Mouse (Mus musculus) lung, postnatal 0 days (tissue): ENCODE measurements around the gene Ddhd1.

Experiments used
- CTCF ChIP-seq: IDR thresholded peaks from 2 replicates; pipeline ENCODE4 v1.5.1; 2016; ENCODE audit warnings: antibody characterized with exemption, mild to moderate bottlenecking
- EP300 ChIP-seq: IDR thresholded peaks from 2 replicates; pipeline ENCODE4 v1.6.1; 2016; ENCODE audit warnings: antibody characterized with exemption, mild to moderate bottlenecking, control low read depth

DNA sequence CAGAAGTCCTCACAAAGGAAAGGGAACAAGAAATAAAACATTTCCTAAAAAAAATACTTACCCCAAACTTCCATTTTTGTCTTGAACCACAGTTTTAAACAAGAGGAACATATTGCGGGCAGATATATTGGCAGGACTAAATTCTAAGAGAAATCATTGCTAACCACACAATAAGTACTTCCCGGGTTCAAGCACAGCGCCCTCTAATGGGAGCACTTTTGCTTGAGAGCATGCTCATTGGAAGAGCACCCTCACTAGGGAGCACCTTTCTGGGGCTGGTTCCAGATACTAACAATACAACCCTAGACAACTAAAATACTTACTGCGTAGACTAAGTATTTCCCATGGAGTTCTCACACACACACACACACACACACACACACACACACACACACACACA, 105.5 kb downstream of the Ddhd1 start:
- TF ChIP-seq EP300 (no peak), CTCF (no peak)
